Mouse (Mus musculus): Measurements from ENCODE around the gene 2610028H24Rik. TPM values are rescaled to one million over a fixed set of nuclear protein-coding genes. Genes with fewer than 3 reads are reported as not detected.

Gene 2610028H24Rik
- not detected in 2 replicates for total RNA-seq (2014; rRNA removed)
- not detected in 2 replicates for polyA plus RNA-seq (2015; fragmentation: Nextera tagmentation; extraction: Ambion mirVana)

- ATAC-seq (ENCODE audit: low FRiP score): no peak
Observed at GRCm38 (mm10) chr10:76448851-76449250, at the start of gene 2610028H24Rik. Gene 2610028H24Rik, plus strand, starts transcription at chr10:76449081.

GRCm38 (mm10) chr10:76408520-76408919 lies 40.4 kb upstream of the 2610028H24Rik start:
- TF ChIP-seq CTCF (IDR thresholded peaks at IDR 0.05): no peak
- Histone ChIP-seq H3K9me3 (ENCODE audit: low read length) (no peaks in the 10 kb centered on the region), H3K4me2 (ENCODE audit: low read depth, low read length, poor library complexity, severe bottlenecking) (no peak overlapping the region), H3K27me3 (ENCODE audit: insufficient read depth, low read length) (no peaks in the 10 kb centered on the region), H3K9ac (replicated peaks; ENCODE audit: low read length, poor library complexity, severe bottlenecking) (no peak overlapping the region), H3K4me1 (ENCODE audit: insufficient read depth, low read length) (no peaks in the 10 kb centered on the region), H3K27ac (ENCODE audit: low read depth, low read length) (no peak overlapping the region), H3K4me3 (ENCODE audit: low read depth, low read length) (no peak overlapping the region), H3K36me3 (ENCODE audit: insufficient read depth, low read length) (peaks cover 59% of the 10 kb centered on the region)
- 81% methylated on average over 10 of the region's 10 CpGs for WGBS
- no peak for ATAC-seq (ENCODE audit: low FRiP score)
- DNase-seq (ENCODE audit: low spot score): no peak

More at GRCm38 (mm10) chr10:76448851-76449250, at the start of gene 2610028H24Rik:
- no peak for TF ChIP-seq CTCF (IDR thresholded peaks at IDR 0.05)
- no peak within 1 kb of the TSS for H3K27ac ChIP-seq (ENCODE audit: low read depth, low read length)
- no peak within 1 kb of the TSS for H3K4me3 ChIP-seq (ENCODE audit: low read depth, low read length)
- H3K9me3 ChIP-seq (ENCODE audit: low read length): no peaks in the 10 kb centered on the region
- no peaks in the 10 kb centered on the region for H3K36me3 ChIP-seq (ENCODE audit: insufficient read depth, low read length)
- no peak within 1 kb of the TSS for H3K9ac ChIP-seq (replicated peaks; ENCODE audit: low read length, poor library complexity, severe bottlenecking)
- no peaks in the 10 kb centered on the region for H3K27me3 ChIP-seq (ENCODE audit: insufficient read depth, low read length)
- no peaks in the 10 kb centered on the region for H3K4me1 ChIP-seq (ENCODE audit: insufficient read depth, low read length)
- no peak for DNase-seq (ENCODE audit: low spot score)
- 68% methylated on average over 5 of the region's 5 CpGs for WGBS
- H3K4me2 ChIP-seq (ENCODE audit: low read depth, low read length, poor library complexity, severe bottlenecking): no peak within 1 kb of the TSS

GRCm38 (mm10) chr10:76416811-76417210 lies 32.1 kb upstream of the 2610028H24Rik start:
- peaks cover 54% of the 10 kb centered on the region for H3K36me3 ChIP-seq (ENCODE audit: insufficient read depth, low read length)
- 87% methylated on average over 12 of the region's 12 CpGs for WGBS
- no peaks in the 10 kb centered on the region for H3K4me1 ChIP-seq (ENCODE audit: insufficient read depth, low read length)
- H3K4me3 ChIP-seq (ENCODE audit: low read depth, low read length): no peak overlapping the region
- DNase-seq (ENCODE audit: low spot score) (no peak), ATAC-seq (ENCODE audit: low FRiP score) (no peak)
- no peak overlapping the region for H3K4me2 ChIP-seq (ENCODE audit: low read depth, low read length, poor library complexity, severe bottlenecking)
- no peak overlapping the region for H3K9ac ChIP-seq (replicated peaks; ENCODE audit: low read length, poor library complexity, severe bottlenecking)
- no peaks in the 10 kb centered on the region for H3K27me3 ChIP-seq (ENCODE audit: insufficient read depth, low read length)
- TF ChIP-seq CTCF (IDR thresholded peaks at IDR 0.05): no peak
- no peaks in the 10 kb centered on the region for H3K9me3 ChIP-seq (ENCODE audit: low read length)
- no peak overlapping the region for H3K27ac ChIP-seq (ENCODE audit: low read depth, low read length)

GRCm38 (mm10) chr10:76425674-76426073 lies 23.2 kb upstream of the 2610028H24Rik start:
- Histone ChIP-seq H3K9ac (replicated peaks; ENCODE audit: low read length, poor library complexity, severe bottlenecking) (no peak overlapping the region), H3K36me3 (ENCODE audit: insufficient read depth, low read length) (peaks cover 61% of the 10 kb centered on the region), H3K4me3 (ENCODE audit: low read depth, low read length) (no peak overlapping the region), H3K27ac (ENCODE audit: low read depth, low read length) (no peak overlapping the region), H3K27me3 (ENCODE audit: insufficient read depth, low read length) (no peaks in the 10 kb centered on the region), H3K4me1 (ENCODE audit: insufficient read depth, low read length) (no peaks in the 10 kb centered on the region), H3K9me3 (ENCODE audit: low read length) (no peaks in the 10 kb centered on the region), H3K4me2 (ENCODE audit: low read depth, low read length, poor library complexity, severe bottlenecking) (no peak overlapping the region)
- ATAC-seq (ENCODE audit: low FRiP score) (no peak), DNase-seq (ENCODE audit: low spot score) (no peak)
- TF ChIP-seq CTCF (IDR thresholded peaks at IDR 0.05): no peak
- whole genome bisulfite sequencing: 94% methylated on average over 7 of the region's 7 CpGs

GRCm38 (mm10) chr10:76433925-76434324 lies 15.0 kb upstream of the 2610028H24Rik start:
- no peaks in the 10 kb centered on the region for H3K4me1 ChIP-seq (ENCODE audit: insufficient read depth, low read length)
- H3K4me2 ChIP-seq (ENCODE audit: low read depth, low read length, poor library complexity, severe bottlenecking): no peak overlapping the region
- H3K27me3 ChIP-seq (ENCODE audit: insufficient read depth, low read length): no peaks in the 10 kb centered on the region
- no peak for TF ChIP-seq CTCF (IDR thresholded peaks at IDR 0.05)
- ATAC-seq (ENCODE audit: low FRiP score): no peak
- no peak overlapping the region for H3K27ac ChIP-seq (ENCODE audit: low read depth, low read length)
- H3K9ac ChIP-seq (replicated peaks; ENCODE audit: low read length, poor library complexity, severe bottlenecking): no peak overlapping the region
- no peaks in the 10 kb centered on the region for H3K9me3 ChIP-seq (ENCODE audit: low read length)
- H3K4me3 ChIP-seq (ENCODE audit: low read depth, low read length): no peak overlapping the region
- H3K36me3 ChIP-seq (ENCODE audit: insufficient read depth, low read length): peaks cover 57% of the 10 kb centered on the region
- WGBS: 96% methylated on average over 11 of the region's 11 CpGs
- no peak for DNase-seq (ENCODE audit: low spot score)

- H3K27ac ChIP-seq (ENCODE audit: low read depth, low read length): no peak overlapping the region
- 94% methylated on average over 9 of the region's 9 CpGs for WGBS
- H3K4me2 ChIP-seq (ENCODE audit: low read depth, low read length, poor library complexity, severe bottlenecking): no peak overlapping the region
- H3K27me3 ChIP-seq (ENCODE audit: insufficient read depth, low read length): no peaks in the 10 kb centered on the region
- no peak for DNase-seq (ENCODE audit: low spot score)
- H3K4me1 ChIP-seq (ENCODE audit: insufficient read depth, low read length): peaks cover 3% of the 10 kb centered on the region
- ATAC-seq (ENCODE audit: low FRiP score): no peak
- peaks cover 21% of the 10 kb centered on the region for H3K36me3 ChIP-seq (ENCODE audit: insufficient read depth, low read length)
- no peak overlapping the region for H3K9ac ChIP-seq (replicated peaks; ENCODE audit: low read length, poor library complexity, severe bottlenecking)
- no peak for TF ChIP-seq CTCF (IDR thresholded peaks at IDR 0.05)
- H3K4me3 ChIP-seq (ENCODE audit: low read depth, low read length): no peak overlapping the region
- H3K9me3 ChIP-seq (ENCODE audit: low read length): no peaks in the 10 kb centered on the region
Observed at GRCm38 (mm10) chr10:76439107-76439890, 9.6 kb upstream of the 2610028H24Rik start.
